Mouse (Mus musculus) MEL (cell line): Measurements from ENCODE around the gene Vps13d.

ENCODE experiments used
- BHLHE40 ChIP-seq: IDR thresholded peaks from 2 replicates; pipeline ENCODE4 v1.6.1; 2012; ENCODE audit warnings: low read depth, mild to moderate bottlenecking, inconsistent platforms, low read length, improper control_type of control experiment, borderline replicate concordance
- CTCF ChIP-seq, 3 experiments: IDR thresholded peaks in 2 of 3; conservative IDR thresholded peaks in 1 of 3; 2 replicates each; pipeline ENCODE4 v1.5.1; 2011 to 2012; ENCODE audit warnings: low read length in 3 of 3, low read depth in 2 of 3, mild to moderate bottlenecking in 2 of 3, improper control_type of control experiment in 1 of 3, inconsistent platforms in 1 of 3, mixed read lengths in 1 of 3, moderate library complexity in 1 of 3; ENCODE audit not compliant: control insufficient read depth in 1 of 3, insufficient read depth in 1 of 3, poor library complexity in 1 of 3, severe bottlenecking in 1 of 3
- E2F4 ChIP-seq: IDR thresholded peaks from 2 replicates; pipeline ENCODE4 v1.6.1; 2011; ENCODE audit warnings: low read depth, low read length, improper control_type of control experiment, borderline replicate concordance
- EP300 ChIP-seq, 2 experiments: IDR thresholded peaks; 2 replicates each; pipeline ENCODE4 v1.6.1; 2011; ENCODE audit warnings: improper control_type of control experiment in 2 of 2, low read length in 2 of 2, low read depth in 1 of 2, mild to moderate bottlenecking in 1 of 2
- ETS1 ChIP-seq: IDR thresholded peaks from 2 replicates; pipeline ENCODE4 v1.6.1; 2012; ENCODE audit warnings: low read depth, mild to moderate bottlenecking, inconsistent platforms, low read length, improper control_type of control experiment, moderate library complexity
- HCFC1 ChIP-seq: IDR thresholded peaks from 2 replicates; pipeline ENCODE4 v1.6.1; 2012; ENCODE audit warnings: low read depth, mild to moderate bottlenecking, inconsistent platforms, low read length, improper control_type of control experiment, moderate library complexity
- MAX ChIP-seq: IDR thresholded peaks from 2 replicates; pipeline ENCODE4 v1.6.1; 2011; ENCODE audit warnings: low read length, improper control_type of control experiment
- NELFE ChIP-seq: IDR thresholded peaks from 2 replicates; pipeline ENCODE4 v1.6.1; 2011; ENCODE audit warnings: low read depth, low read length, improper control_type of control experiment
- POLR2A ChIP-seq, 2 experiments: IDR thresholded peaks; 2 replicates each; pipeline ENCODE4 v1.6.1; 2011 to 2012; ENCODE audit warnings: low read length in 2 of 2, mild to moderate bottlenecking in 2 of 2, control low read depth in 1 of 2, improper control_type of control experiment in 1 of 2, low read depth in 1 of 2, moderate library complexity in 1 of 2; ENCODE audit not compliant: control insufficient read depth in 1 of 2, insufficient read depth in 1 of 2, poor library complexity in 1 of 2
- POLR2AphosphoS5 ChIP-seq: IDR thresholded peaks from 2 replicates; pipeline ENCODE4 v1.6.1; 2012; ENCODE audit warnings: low read depth, borderline replicate concordance, mild to moderate bottlenecking, inconsistent platforms, low read length, moderate library complexity, mixed read lengths
- RAD21 ChIP-seq: IDR thresholded peaks from 2 replicates; pipeline ENCODE4 v1.6.1; 2011; ENCODE audit warnings: mild to moderate bottlenecking, low read depth, low read length, improper control_type of control experiment
- TAL1 ChIP-seq: IDR thresholded peaks from 2 replicates; pipeline ENCODE4 v1.6.1; 2012; ENCODE audit warnings: mild to moderate bottlenecking, inconsistent platforms, low read length, moderate library complexity, mixed read lengths
- USF1 ChIP-seq: IDR thresholded peaks from 2 replicates; pipeline ENCODE4 v1.6.1; 2014; ENCODE audit warnings: low read depth, mild to moderate bottlenecking, inconsistent platforms, low read length, improper control_type of control experiment, moderate library complexity

DNA sequence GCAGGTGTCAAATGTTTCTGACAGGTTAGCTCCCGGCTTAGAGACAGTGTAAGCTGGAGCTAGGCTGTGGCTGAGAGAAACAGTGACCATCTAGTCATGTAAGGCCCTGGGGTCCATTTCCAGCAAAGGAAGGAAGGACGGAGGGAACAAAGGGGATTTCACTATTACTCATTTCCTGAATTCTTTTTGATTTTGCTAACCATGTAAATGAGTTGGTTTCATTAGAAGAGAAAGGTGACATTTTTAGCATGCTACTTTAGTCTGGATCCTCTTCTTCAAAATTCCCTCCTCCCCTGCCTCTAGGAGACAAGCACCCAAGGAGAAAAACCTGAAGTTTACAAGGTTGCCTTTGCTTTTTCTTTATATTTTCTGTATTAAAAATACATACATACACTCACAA is 214.7 kb downstream of the Vps13d start:
- TF ChIP-seq MAX (no peak), EP300 (IDR thresholded peaks at IDR 0.05; ENCODE audit: low read depth in 1 of 2, low read length in 2 of 2) (no peak), POLR2A (IDR thresholded peaks at IDR 0.05; ENCODE audit: control insufficient read depth in 1 of 2, insufficient read depth in 1 of 2, low read depth in 1 of 2, low read length in 2 of 2, poor library complexity in 1 of 2) (no peak), HCFC1 (no peak), BHLHE40 (no peak), POLR2AphosphoS5 (no peak), CTCF (IDR thresholded peaks at IDR 0.05 in 2 of 3, conservative IDR thresholded peaks at IDR 0.05 in 1 of 3; ENCODE audit: control insufficient read depth in 1 of 3, insufficient read depth in 1 of 3, low read depth in 2 of 3, low read length in 3 of 3, poor library complexity in 1 of 3, severe bottlenecking in 1 of 3) (no peak), ETS1 (no peak), NELFE (no peak), RAD21 (no peak), E2F4 (no peak), USF1 (no peak), TAL1 (no peak)
